Mouse (Mus musculus) megakaryocyte, embryonic 14.5 days (primary cell): ENCODE results near the gene Pla2g7.

Experiments used
- FLI1 ChIP-seq: IDR thresholded peaks from 2 replicates; pipeline ENCODE4 v1.6.1; 2012; ENCODE audit warnings: low read length, inconsistent platforms, mixed read lengths
- GATA1 ChIP-seq: IDR thresholded peaks from 3 replicates; pipeline ENCODE4 v1.6.1; 2012; ENCODE audit warnings: mixed read lengths, low read length, inconsistent platforms, borderline replicate concordance

GRCm38 (mm10) chr17:43569287-43569686 lies 1.4 kb downstream of the Pla2g7 start:
- no peak for TF ChIP-seq GATA1
- no peak for TF ChIP-seq FLI1
